Mouse (Mus musculus) macrophage (primary cell): ENCODE data around the gene Atoh8. TPM values are rescaled to one million over a fixed set of nuclear protein-coding genes. Genes with fewer than 3 reads are reported as not detected.

Experiments
- H3K27ac ChIP-seq: fragments of 350-480 bp; formaldehyde crosslinking; 2 replicates; pipeline ENCODE4 v1.9.0; 2021
- H3K36me3 ChIP-seq: fragments of 350-480 bp; formaldehyde crosslinking; 2 replicates; pipeline ENCODE4 v1.9.0; 2021; ENCODE audit errors: inconsistent target
- H3K4me3 ChIP-seq: fragments of 350-480 bp; formaldehyde crosslinking; 2 replicates; pipeline ENCODE4 v1.9.0; 2021; ENCODE audit errors: inconsistent target
- H3K79me2 ChIP-seq: fragments of 350-480 bp; formaldehyde crosslinking; 2 replicates; pipeline ENCODE4 v1.9.0; 2021; ENCODE audit errors: inconsistent target
- WGBS: methylation state at CpG from one replicate; pipeline ENCODE4 v1.1.7; 2026; ENCODE audit warnings: inconsistent platforms; ENCODE audit not compliant: missing documents; 5-methylcytosine and 5-hydroxymethylcytosine counted together
- polyA plus RNA-seq: library from polyadenylated mRNA; stranded (reverse); fragments of 250-400 nt; gene quantifications from 3 replicates; pipeline ENCODE4 v1.2.4, GENCODE M21; 2018; ENCODE audit warnings: inconsistent platforms

The Atoh8 gene
- polyA plus RNA-seq, 1 experiment from 2014 or later = not detected

DNA sequence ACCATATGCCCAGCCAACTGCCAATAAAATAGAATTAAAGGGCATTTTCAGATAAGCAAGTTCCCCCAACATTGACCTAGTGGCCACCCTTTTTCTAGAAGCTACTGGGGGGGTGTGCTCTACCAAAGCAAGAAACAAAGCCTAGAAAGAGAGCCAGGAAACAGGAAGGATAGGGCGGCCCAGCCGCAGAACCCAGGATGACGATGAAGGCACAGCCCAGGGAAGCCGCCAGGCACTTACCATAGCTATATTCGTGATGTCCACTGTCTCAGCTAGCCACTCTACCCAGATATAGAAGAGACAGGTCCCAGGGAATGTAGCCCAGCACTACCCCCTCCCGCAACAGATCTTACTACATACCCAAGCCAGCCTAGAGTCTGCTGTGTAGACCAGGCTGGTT, 30.3 kb upstream of the Atoh8 start:
- H3K27ac ChIP-seq = no peak overlapping the region
- no peaks in the 10 kb centered on the region for H3K79me2 ChIP-seq
- H3K36me3 ChIP-seq = no peaks in the 10 kb centered on the region
- no peak overlapping the region for H3K4me3 ChIP-seq
- WGBS = 27% methylated on average over 6 of the region's 6 CpGs

DNA sequence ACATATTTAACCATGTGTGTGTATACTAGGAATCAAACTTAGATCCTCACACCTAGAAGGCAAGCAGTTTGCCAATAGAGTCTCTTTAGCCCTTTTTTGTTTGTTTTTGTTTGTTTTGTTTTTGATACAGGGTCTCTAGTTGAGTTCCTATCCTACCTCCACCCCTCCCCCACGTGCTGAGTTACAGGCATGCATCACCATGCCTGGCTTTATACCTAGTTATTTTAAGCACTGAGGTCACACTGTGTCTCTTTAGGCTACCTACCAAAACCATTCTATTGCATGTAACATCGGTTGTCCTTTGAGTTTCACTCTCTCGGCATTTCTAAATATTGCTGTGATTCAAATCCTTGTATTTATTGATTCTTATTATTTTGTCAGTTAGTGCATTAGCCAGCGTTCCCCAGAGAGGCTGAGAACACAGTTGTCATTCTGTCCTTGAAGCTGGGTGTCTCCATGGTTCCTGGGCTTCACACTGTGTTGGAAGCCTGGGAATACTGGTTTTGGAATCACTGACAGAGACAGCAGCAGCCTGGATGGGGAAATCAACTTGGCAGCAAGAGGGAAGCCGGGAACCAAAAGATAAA, 28.4 kb upstream of the Atoh8 start:
- no peaks in the 10 kb centered on the region for H3K36me3 ChIP-seq
- H3K27ac ChIP-seq = no peak overlapping the region
- H3K4me3 ChIP-seq = no peak overlapping the region
- no peaks in the 10 kb centered on the region for H3K79me2 ChIP-seq
- 81% methylated on average over 4 of the region's 5 CpGs for WGBS

DNA sequence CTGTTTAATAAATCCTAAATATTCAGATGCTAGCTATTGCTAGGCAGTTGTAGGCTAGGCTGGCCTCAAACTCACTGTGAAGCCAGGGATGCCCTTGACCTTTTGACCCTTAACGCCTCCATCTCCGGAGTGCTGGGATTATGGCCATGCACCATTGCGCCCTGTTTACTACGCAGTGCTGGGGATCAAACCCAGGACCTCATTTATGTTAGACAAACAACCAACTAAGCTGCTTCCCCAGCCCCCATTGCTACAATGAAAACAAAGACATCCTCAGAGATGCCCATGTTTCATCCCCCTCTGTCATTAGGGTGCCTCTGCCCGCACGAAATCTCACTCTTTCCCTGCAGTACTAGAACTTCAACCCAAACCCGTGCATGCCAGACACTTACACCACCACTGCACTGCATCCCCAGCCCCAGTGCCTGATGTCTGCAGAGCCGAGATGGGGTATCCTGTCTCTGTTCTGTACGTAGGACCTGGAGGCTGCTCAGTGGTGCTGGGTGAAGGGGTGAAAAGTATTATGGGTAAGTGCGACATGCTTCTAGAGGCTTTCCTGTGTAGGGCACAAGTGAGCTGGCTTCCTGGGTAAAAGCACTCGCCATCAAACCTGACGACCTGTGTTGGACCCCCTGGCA, 26.4 kb upstream of the Atoh8 start:
- Histone ChIP-seq H3K79me2 (no peaks in the 10 kb centered on the region), H3K4me3 (no peak overlapping the region), H3K27ac (no peak overlapping the region), H3K36me3 (no peaks in the 10 kb centered on the region)
- WGBS = 94% methylated on average over 12 of the region's 12 CpGs

DNA sequence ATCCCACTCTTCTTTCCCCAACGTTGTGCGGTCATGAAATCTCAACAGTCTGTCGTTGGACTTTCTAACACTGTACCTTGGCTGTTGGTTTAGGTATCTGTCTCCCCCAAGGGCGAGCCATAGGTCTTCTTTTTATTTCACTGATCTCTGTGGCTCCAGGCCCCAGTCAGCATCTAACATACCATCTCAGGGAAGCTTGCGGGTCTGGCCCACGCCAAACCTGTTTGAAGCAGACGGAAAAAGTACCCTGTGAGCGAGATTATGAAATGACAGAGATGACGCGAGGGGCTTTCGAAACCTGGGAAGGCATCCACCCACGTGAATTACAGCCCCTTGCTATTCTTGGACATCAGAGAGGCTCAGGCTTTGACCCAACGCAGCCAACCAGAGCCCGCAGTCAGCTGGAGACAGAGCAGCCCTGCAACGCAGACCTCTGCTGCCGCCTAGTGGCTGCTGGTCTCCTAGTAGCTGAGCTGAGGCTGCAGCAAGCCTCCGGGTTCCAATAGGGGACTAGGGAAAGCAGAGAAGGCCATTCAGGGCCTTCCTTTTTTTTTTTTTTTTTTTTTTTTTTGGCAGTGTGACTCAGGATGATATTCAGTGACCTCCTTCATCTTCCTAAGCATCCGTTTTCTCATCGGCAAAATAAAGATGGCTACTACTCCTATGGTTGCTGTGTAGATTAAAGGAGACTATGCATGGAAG, 25.8 kb upstream of the Atoh8 start:
- Histone ChIP-seq H3K79me2 (no peaks in the 10 kb centered on the region), H3K4me3 (no peak overlapping the region), H3K36me3 (no peaks in the 10 kb centered on the region), H3K27ac (no peak overlapping the region)
- 34% methylated on average over 18 of the region's 19 CpGs for WGBS

DNA sequence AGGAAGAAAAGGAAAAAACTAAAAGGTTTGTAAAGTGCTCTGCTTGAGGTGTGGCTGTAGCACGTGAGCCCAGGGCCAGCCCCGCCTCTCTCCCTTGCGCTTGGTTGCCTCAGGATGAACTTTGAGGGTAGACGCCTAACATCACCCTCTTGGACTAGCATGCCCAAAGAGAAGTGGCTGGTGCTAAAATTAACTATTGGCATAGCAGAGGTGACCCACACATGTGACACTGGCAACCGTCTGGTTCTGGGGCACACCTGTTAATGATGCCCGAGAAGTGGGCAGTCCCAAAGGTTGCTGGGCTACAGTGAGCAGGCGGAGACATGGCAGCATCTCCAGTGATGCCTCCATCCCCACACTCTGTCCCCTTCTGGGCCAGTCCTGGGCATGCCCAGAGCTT, 24.1 kb upstream of the Atoh8 start:
- Histone ChIP-seq H3K36me3 (no peaks in the 10 kb centered on the region), H3K79me2 (no peaks in the 10 kb centered on the region), H3K27ac (no peak overlapping the region), H3K4me3 (no peak overlapping the region)
- 77% methylated on average over 7 of the region's 7 CpGs for WGBS

DNA sequence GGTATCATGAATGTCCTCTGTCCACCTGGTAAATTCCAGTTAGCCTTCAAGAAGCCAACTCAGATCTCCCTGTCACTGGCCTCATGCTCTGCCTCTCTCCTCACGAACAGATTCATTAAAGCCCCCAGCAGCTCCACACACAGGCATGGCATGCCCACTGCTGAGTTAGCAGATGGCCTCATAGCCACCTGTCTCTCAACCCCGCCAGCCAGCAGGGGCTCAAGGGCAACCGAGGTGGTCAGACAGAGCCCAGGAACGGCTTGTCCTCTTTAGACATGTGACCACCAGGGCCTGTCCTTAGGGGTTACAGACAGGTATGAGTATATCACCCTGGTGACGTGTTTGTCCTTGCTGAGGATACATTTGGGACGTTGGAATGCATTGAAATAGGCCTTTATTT, 19.9 kb upstream of the Atoh8 start:
- H3K79me2 ChIP-seq = no peaks in the 10 kb centered on the region
- 91% methylated on average over 6 of the region's 6 CpGs for WGBS
- H3K27ac ChIP-seq = no peak overlapping the region
- H3K4me3 ChIP-seq = no peak overlapping the region
- H3K36me3 ChIP-seq = no peaks in the 10 kb centered on the region

DNA sequence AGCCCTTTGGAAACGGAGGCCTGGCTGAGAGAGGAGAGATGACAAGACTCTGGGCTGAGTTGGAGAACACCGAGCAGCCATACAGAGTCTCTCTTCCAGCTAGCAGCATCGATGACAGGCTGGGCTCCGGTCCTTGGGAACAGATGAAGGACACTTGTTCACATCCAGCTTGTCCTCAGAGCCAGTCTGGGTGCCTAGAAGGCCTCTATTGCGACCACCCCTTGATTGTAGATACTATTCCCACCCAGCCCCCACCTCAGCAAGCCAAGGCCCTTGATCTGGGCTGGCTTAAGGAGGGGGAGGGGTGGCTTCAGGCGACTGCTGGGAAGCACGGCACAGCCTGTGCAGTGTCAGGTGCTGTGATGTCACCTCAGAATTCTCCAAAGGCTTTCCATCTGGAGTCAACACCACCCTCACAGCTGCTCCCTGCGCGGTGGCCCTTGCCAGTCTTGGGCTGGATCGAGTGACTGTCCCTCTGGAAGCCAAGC, 19.3 kb upstream of the Atoh8 start:
- 72% methylated on average over 10 of the region's 10 CpGs for WGBS
- H3K79me2 ChIP-seq = no peaks in the 10 kb centered on the region
- no peak overlapping the region for H3K4me3 ChIP-seq
- H3K36me3 ChIP-seq = no peaks in the 10 kb centered on the region
- H3K27ac ChIP-seq = no peak overlapping the region

DNA sequence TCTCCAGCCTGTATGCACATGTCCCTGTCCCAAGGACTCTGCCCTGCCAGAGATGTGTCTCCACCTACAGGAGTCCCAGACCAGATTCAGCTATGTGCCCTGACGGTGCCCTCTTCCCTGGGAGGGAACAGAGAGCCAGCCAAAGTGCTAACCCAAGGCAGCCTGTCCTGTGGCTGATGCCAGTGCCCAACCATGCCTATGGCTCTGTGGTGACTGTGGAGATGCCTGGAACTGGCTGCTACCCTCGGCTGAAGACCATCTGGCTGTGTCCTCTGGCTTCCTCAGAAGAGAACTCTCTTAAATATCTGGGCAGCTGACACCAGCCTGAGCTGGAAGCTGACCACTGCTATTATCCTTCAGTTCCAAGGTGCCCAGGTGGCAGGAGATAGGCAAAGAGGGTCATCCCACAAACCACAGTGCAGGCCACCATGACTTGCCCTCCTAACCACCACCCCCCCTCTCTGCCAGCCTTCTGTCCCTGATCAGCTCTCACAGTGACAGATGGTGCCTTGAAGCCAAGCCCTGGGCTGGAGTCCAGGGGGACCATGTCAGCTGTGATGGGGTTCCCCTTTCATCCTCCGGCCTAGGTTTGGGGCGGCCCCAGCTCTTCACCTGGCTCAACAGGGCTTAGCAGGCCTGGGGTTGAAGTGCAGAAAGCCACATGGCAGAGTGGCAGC, 18.7 kb upstream of the Atoh8 start:
- WGBS = 9% methylated on average over 4 of the region's 4 CpGs

DNA sequence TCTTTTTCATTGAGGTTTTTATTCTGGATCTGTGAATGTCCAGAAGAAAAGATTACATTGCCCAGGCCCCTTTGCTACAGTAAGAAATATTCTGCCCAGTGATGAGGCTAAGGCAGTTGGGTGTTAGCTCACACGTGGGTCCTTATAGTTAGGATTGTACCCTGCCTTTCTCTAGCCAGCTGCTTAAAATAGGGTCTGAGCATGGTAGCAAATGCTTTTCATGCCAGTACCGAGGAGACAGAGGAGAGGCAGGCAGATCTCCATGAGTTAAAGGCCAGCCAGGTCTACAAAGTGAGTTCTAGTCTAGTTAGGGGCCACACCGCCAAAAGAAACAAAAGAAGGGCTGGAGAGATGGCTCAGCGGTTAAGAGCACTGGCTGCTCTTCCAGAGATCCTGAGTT, 17.8 kb upstream of the Atoh8 start:
- H3K4me3 ChIP-seq = no peak overlapping the region
- 90% methylated on average over 4 of the region's 4 CpGs for WGBS

More for the DNA sequence above, 18.7 kb upstream of the Atoh8 start:
- no peaks in the 10 kb centered on the region for H3K36me3 ChIP-seq
- H3K79me2 ChIP-seq = no peaks in the 10 kb centered on the region
- no peak overlapping the region for H3K27ac ChIP-seq
- H3K4me3 ChIP-seq = no peak overlapping the region

DNA sequence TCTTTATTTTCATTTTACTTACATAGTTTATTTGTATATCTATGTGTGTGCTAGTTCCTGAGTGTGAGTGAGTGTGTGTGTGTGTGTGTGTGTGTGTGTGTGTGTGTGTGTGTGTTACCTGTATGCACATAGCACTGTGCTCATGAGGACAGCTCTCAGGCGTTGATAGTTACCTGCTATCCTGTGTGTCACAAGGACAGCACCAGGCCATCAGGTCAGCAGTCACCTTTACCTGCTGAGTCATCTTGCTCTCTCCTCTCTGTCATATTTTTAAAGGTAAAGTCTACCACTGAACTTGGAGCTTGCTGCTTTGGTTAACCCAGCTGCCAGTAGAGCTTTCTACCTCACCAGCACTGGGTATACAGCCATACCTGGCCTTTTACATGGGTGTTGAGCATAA, 17.1 kb upstream of the Atoh8 start:
- no peaks in the 10 kb centered on the region for H3K36me3 ChIP-seq
- H3K79me2 ChIP-seq = no peaks in the 10 kb centered on the region
- 86% methylated on average over 1 of the region's 1 CpGs for WGBS
- no peak overlapping the region for H3K4me3 ChIP-seq
- H3K27ac ChIP-seq = no peak overlapping the region

More for the DNA sequence above, 17.8 kb upstream of the Atoh8 start:
- Histone ChIP-seq H3K36me3 (no peaks in the 10 kb centered on the region), H3K27ac (no peak overlapping the region), H3K79me2 (no peaks in the 10 kb centered on the region)

DNA sequence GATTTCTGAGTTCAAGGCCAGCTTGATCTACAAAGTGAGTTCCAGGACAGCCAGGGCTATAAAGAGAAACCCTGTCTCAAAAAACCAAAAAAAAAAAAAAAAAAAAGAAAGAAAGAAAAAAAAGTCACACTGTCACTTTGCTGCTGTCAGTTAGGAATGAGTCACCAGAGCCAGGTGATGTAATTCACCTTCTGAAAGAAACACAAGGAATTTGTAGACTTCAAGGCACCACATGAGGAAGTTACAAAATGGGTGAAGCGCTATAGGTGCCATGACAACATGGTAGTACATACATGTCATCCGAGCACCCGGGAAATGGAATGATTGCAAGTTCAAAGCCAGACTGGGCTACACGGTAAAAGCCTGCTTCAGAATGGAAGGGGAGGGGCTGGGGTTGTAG, 14.6 kb upstream of the Atoh8 start:
- Histone ChIP-seq H3K27ac (no peak overlapping the region), H3K4me3 (no peak overlapping the region), H3K79me2 (no peaks in the 10 kb centered on the region), H3K36me3 (no peaks in the 10 kb centered on the region)
- WGBS = 83% methylated on average over 4 of the region's 4 CpGs

DNA sequence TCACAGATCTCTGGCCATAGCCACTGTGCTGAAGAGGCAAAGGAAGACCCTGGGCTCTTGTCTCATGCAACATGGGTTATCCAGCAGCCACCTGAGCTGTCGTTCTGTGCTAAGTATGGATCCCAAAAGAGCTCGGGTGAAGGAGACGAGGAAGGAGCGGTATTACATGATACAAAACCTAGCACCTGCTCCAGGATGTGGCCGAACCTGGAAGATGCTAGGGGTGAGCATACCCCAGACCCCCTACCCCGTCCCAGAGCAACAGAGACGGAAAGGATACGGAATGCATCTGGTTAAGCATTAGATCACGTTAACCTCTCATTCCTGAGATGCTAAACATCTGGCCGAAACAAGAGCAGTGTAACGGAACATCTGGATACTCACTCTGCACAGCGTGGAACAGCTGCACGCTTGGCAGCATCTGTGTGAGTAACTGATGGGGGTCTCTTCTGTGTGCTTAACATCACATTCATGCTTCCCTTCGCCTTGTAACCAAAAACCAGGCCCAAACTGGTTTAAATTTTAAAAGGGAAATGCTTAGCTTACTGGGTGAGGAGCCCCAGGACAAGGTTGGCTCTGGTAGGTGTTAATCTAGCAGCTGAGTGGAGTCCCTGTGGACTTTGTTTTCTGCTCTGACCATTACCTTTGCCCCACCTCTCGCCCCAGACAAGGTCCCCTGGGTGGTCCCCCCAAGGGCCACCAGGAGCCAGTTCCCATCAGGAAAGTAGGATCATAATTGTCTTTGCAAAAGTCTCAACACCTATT, 13.0 kb upstream of the Atoh8 start:
- no peak overlapping the region for H3K27ac ChIP-seq
- no peak overlapping the region for H3K4me3 ChIP-seq
- H3K79me2 ChIP-seq = no peaks in the 10 kb centered on the region
- WGBS = 93% methylated on average over 15 of the region's 15 CpGs
- no peaks in the 10 kb centered on the region for H3K36me3 ChIP-seq

DNA sequence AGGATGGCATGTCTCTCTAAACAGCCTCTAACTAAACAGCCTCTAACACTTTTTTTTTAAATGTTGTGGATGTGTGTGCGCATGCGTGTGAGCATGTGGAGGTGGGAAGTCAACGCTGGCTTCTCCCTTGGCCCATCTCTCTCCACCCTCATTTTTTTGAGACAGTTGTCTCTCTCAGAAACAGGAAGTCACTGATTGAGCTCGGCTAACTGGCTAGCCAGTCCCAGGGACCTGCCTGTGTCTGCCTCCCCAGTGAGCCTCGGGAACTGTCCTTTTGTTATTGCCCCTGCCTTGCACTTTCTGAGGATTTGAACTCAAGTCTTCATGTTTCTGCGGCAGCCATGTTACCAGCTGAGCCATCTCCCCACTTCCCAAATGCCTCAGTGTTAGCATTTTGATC, 10.9 kb upstream of the Atoh8 start:
- Histone ChIP-seq H3K79me2 (no peaks in the 10 kb centered on the region), H3K27ac (no peak overlapping the region), H3K36me3 (no peaks in the 10 kb centered on the region), H3K4me3 (no peak overlapping the region)
- WGBS = 46% methylated on average over 6 of the region's 6 CpGs

DNA sequence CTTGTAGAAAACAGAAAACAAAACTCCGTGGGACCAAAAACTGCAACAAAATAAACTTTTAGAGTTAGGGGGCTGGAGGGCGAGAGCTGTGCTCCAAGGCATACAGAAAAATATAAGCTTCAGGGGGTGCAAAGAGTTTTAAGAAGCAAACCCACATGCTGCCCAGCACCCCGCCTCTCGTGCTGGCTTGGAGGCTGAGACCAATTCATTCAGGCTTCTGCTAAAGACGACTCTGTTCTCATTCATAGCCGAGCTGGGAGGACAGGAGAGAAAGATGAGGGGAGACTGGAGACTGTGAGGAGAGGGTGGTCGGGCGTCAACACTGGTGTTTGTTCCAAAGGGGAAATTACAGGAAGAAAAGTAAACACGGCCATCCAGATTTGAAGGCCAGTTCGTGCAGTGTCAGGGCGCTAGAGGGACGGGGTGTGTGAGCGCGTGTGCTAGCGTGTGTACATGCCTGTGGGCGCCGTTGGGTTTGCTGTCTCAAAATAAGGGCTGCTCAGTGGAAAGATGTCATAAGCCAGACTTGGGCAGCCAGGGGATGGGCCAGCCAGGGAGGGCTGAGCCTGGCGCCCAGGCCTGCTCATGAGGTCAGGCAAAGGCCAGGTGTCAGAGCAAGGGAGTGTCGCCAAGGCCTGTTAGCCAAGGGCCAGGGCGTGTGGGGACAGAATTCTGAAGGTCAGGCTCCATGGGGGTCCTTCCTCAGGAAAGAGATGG, 9.3 kb upstream of the Atoh8 start:
- 92% methylated on average over 19 of the region's 20 CpGs for WGBS
- Histone ChIP-seq H3K27ac (no peak overlapping the region), H3K4me3 (no peak overlapping the region), H3K79me2 (no peaks in the 10 kb centered on the region), H3K36me3 (no peaks in the 10 kb centered on the region)
